Mouse (Mus musculus) erythroblast, embryonic 14.5 days (primary cell): ENCODE data around the gene Sh3bp2.

Experiments used
- GATA1 ChIP-seq: IDR thresholded peaks from 2 replicates; pipeline ENCODE4 v1.6.1; 2012; ENCODE audit warnings: low read length, inconsistent platforms, mixed read lengths
- TAL1 ChIP-seq: IDR thresholded peaks from 3 replicates; pipeline ENCODE4 v1.6.1; 2012; ENCODE audit warnings: low read length, inconsistent platforms, mixed read lengths

- no peak for TF ChIP-seq TAL1
- no peak for TF ChIP-seq GATA1
These were observed 8.2 kb downstream of the Sh3bp2 start for GRCm38 (mm10) chr5:34533820-34534219.
